ENCODE assay signal across 8 mouse cellular contexts in genomic region chr17:83955058-83955697, GRCm38 (mm10).
DNase-seq lines count a peak whose midpoint lies in the region; ATAC-seq and TF ChIP-seq lines count a peak whose summit lies in the region.

No protein-coding gene starts in this region.

- no peak overlapping the region for H3K9ac ChIP-seq in forebrain, embryonic 12.5 days
- peak overlapping the region; percentile 25; the same call in 1 of the 2 replicates for H3K9ac ChIP-seq in kidney, embryonic 14.5 days (ENCODE audit: low read depth, low read length)
- H3K9ac ChIP-seq in midbrain, postnatal 0 days (replicated peaks; ENCODE audit: low read length, poor library complexity, severe bottlenecking), result no peak overlapping the region

- DNase-seq in heart, adult 11 months, result peak; percentile 96
- no peak for DNase-seq in heart, adult 8-10 months (ENCODE audit: low spot score)
- no peak for DNase-seq in midbrain, postnatal 0 days (ENCODE audit: low spot score)
- no peak for DNase-seq in right cerebral cortex, postnatal 25 days
- DNase-seq in cerebellum, adult 9-10 months, result no peak
- no peak for DNase-seq in thymus, postnatal 4 days

- 55% methylated on average over 10 of the region's 10 CpGs for WGBS in forebrain, embryonic 12.5 days
- WGBS in kidney, embryonic 14.5 days, result 36% methylated on average over 10 of the region's 10 CpGs
- WGBS in midbrain, postnatal 0 days, result 70% methylated on average over 10 of the region's 10 CpGs

- H3K27me3 ChIP-seq in forebrain, embryonic 12.5 days, result peaks cover 27% of the 10 kb centered on the region; the same call in 1 of the 2 replicates
- no peaks in the 10 kb centered on the region for H3K27me3 ChIP-seq in kidney, embryonic 14.5 days (ENCODE audit: control insufficient read depth, insufficient read depth, low read length)
- H3K27me3 ChIP-seq in midbrain, postnatal 0 days (ENCODE audit: insufficient read depth, low read length), result no peaks in the 10 kb centered on the region

- peaks cover 65% of the 10 kb centered on the region for H3K4me1 ChIP-seq in forebrain, embryonic 12.5 days
- H3K4me1 ChIP-seq in kidney, embryonic 14.5 days (ENCODE audit: control insufficient read depth, insufficient read depth, low read length), result peaks cover 77% of the 10 kb centered on the region
- peaks cover 9% of the 10 kb centered on the region for H3K4me1 ChIP-seq in midbrain, postnatal 0 days (ENCODE audit: insufficient read depth, low read length)

- no peak overlapping the region for H3K4me2 ChIP-seq in forebrain, embryonic 12.5 days
- no peak overlapping the region for H3K4me2 ChIP-seq in kidney, embryonic 14.5 days (replicated peaks; ENCODE audit: low read depth, low read length)
- no peak overlapping the region for H3K4me2 ChIP-seq in midbrain, postnatal 0 days (ENCODE audit: low read depth, low read length, poor library complexity, severe bottlenecking)

- H3K4me3 ChIP-seq in forebrain, embryonic 12.5 days (replicated peaks), result no peak overlapping the region
- H3K4me3 ChIP-seq in kidney, embryonic 14.5 days (ENCODE audit: low read length), result no peak overlapping the region
- no peak overlapping the region for H3K4me3 ChIP-seq in midbrain, postnatal 0 days (ENCODE audit: low read depth, low read length)

- no peaks in the 10 kb centered on the region for H3K9me3 ChIP-seq in forebrain, embryonic 12.5 days
- no peaks in the 10 kb centered on the region for H3K9me3 ChIP-seq in kidney, embryonic 14.5 days (ENCODE audit: control insufficient read depth, low read length)
- H3K9me3 ChIP-seq in midbrain, postnatal 0 days (ENCODE audit: low read length), result no peaks in the 10 kb centered on the region

- H3K36me3 ChIP-seq in forebrain, embryonic 12.5 days (replicated peaks), result no peaks in the 10 kb centered on the region
- H3K36me3 ChIP-seq in kidney, embryonic 14.5 days (ENCODE audit: control insufficient read depth, insufficient read depth, low read length), result no peaks in the 10 kb centered on the region
- H3K36me3 ChIP-seq in midbrain, postnatal 0 days (ENCODE audit: insufficient read depth, low read length), result no peaks in the 10 kb centered on the region

- ATAC-seq in forebrain, embryonic 12.5 days (ENCODE audit: low FRiP score), result no peak; the same call in 1 of the 2 replicates
- ATAC-seq in kidney, embryonic 14.5 days (ENCODE audit: low FRiP score, low TSS enrichment), result 0 out of 2 replicates have a peak, but pooled peaks have one; percentile 10
- ATAC-seq in midbrain, postnatal 0 days (ENCODE audit: low FRiP score), result no peak

- no peak for TF ChIP-seq CTCF in midbrain, postnatal 0 days (IDR thresholded peaks at IDR 0.05)

- peak overlapping the region; percentile 89 for H3K27ac ChIP-seq in forebrain, embryonic 12.5 days
- peak overlapping the region; percentile 96 for H3K27ac ChIP-seq in kidney, embryonic 14.5 days (ENCODE audit: low read depth, low read length)
- peak overlapping the region; percentile 73; the same call in 1 of the 2 replicates for H3K27ac ChIP-seq in midbrain, postnatal 0 days (ENCODE audit: low read depth, low read length)
